Mouse (Mus musculus) embryonic facial prominence, embryonic 15.5 days (tissue): ENCODE measurements around the gene Mboat2. TPM values are rescaled to one million over a fixed set of nuclear protein-coding genes. Genes with fewer than 3 reads are reported as not detected.

ENCODE experiments used
- ATAC-seq: fragments of 200-750 bp; cut with Nextera tagmentation; 2 replicates; pipeline ENCODE4 v1.8.0; 2017; ENCODE audit warnings: low read depth, moderate TSS enrichment; ENCODE audit not compliant: insufficient number of reproducible peaks, low FRiP score, low TSS enrichment
- H3K27ac ChIP-seq: fragments of 300-500 bp; sonication (generic); replicated peaks from 2 replicates; pipeline ENCODE4 v1.5.1; 2015; ENCODE audit warnings: mild to moderate bottlenecking, inconsistent platforms
- H3K27me3 ChIP-seq: fragments of 300-500 bp; sonication (generic); 2 replicates; pipeline ENCODE4 v1.6.1; 2015; ENCODE audit warnings: inconsistent platforms
- H3K36me3 ChIP-seq: fragments of 300-500 bp; sonication (generic); 2 replicates; pipeline ENCODE4 v1.6.1; 2015; ENCODE audit warnings: mild to moderate bottlenecking, inconsistent platforms
- H3K4me1 ChIP-seq: fragments of 300-500 bp; sonication (generic); 2 replicates; pipeline ENCODE4 v1.6.1; 2015; ENCODE audit warnings: inconsistent platforms
- H3K4me2 ChIP-seq: fragments of 300-500 bp; sonication (generic); replicated peaks from 2 replicates; pipeline ENCODE4 v1.6.1; 2015; ENCODE audit warnings: mild to moderate bottlenecking, inconsistent platforms
- H3K4me3 ChIP-seq: fragments of 300-500 bp; sonication (generic); replicated peaks from 2 replicates; pipeline ENCODE4 v1.5.1; 2015; ENCODE audit warnings: mild to moderate bottlenecking, inconsistent platforms
- H3K9ac ChIP-seq: fragments of 300-500 bp; sonication (generic); 2 replicates; pipeline ENCODE4 v1.6.1; 2015; ENCODE audit warnings: inconsistent platforms
- H3K9me3 ChIP-seq: fragments of 300-500 bp; sonication (generic); replicated peaks from 2 replicates; pipeline ENCODE4 v1.6.1; 2016; ENCODE audit warnings: inconsistent platforms
- WGBS: fragments of 180-500 bp; shearing (Covaris S2); methylation state at CpG from one replicate; pipeline ENCODE4 v1.1.7; 2015; 5-methylcytosine and 5-hydroxymethylcytosine counted together
- polyA plus RNA-seq: library from polyadenylated mRNA; unstranded; fragments of >200 nt; fragmentation: Nextera tagmentation; extraction: Ambion mirVana; gene quantifications from 2 replicates; pipeline ENCODE4 v1.2.1, GENCODE M21; 2015

Mboat2 gene
- polyA plus RNA-seq, 1 experiment from 2014 or later: 69.0 TPM

DNA sequence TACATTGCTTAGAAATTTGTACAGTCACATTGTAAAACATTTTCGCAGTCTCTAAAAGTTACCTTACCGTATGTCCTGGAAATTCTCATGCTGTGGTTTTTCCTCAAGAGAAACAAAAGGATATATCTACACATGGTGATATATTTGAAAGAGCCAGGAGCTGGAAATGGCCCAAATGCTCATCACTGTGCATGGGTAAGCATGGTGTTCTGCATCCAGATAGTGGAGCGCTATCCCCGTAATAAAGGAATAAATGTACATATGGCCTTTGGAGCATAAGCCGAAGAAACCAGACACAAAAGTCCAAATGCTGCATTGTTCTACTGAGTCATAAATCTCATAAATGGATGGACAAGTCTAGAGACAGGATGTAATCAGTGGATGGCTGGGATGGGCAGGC lies 72.1 kb downstream of the Mboat2 start:
- Histone ChIP-seq H3K4me3 (no peak overlapping the region), H3K27ac (no peak overlapping the region), H3K4me1 (no peaks in the 10 kb centered on the region), H3K36me3 (peaks cover 27% of the 10 kb centered on the region; the same call in 1 of the 2 replicates), H3K4me2 (no peak overlapping the region), H3K27me3 (no peaks in the 10 kb centered on the region), H3K9ac (no peak overlapping the region), H3K9me3 (no peaks in the 10 kb centered on the region)
- no peak for ATAC-seq
- 94% methylated on average over 5 of the region's 5 CpGs for WGBS

DNA sequence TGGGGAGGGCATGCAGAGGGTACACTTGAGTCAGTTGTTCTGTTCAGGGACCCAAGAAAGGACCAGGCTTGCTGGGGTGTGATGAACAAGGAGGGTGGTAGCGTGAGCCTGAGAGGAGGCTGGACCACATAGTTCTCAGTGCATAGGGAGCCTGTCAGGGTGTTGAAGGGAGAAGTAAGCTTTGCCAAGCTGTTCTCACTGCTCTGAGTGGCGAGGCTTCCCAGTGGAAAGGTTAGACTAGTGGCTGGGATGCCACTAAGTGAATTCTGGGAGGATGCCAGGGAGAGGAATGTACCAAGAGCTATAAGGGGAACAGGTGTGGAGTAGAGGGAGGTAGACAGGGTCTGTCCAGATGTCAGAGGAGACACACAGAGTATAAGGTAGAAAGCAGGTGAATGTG lies 77.2 kb downstream of the Mboat2 start:
- Histone ChIP-seq H3K4me2 (no peak overlapping the region), H3K9me3 (no peaks in the 10 kb centered on the region), H3K4me3 (no peak overlapping the region), H3K4me1 (peaks cover 5% of the 10 kb centered on the region; the same call in 1 of the 2 replicates), H3K9ac (no peak overlapping the region), H3K27ac (no peak overlapping the region), H3K36me3 (0 out of 2 replicates have a peak, but pooled peaks cover 15% of the 10 kb centered on the region), H3K27me3 (no peaks in the 10 kb centered on the region)
- WGBS: 84% methylated on average over 2 of the region's 2 CpGs
- no peak for ATAC-seq

DNA sequence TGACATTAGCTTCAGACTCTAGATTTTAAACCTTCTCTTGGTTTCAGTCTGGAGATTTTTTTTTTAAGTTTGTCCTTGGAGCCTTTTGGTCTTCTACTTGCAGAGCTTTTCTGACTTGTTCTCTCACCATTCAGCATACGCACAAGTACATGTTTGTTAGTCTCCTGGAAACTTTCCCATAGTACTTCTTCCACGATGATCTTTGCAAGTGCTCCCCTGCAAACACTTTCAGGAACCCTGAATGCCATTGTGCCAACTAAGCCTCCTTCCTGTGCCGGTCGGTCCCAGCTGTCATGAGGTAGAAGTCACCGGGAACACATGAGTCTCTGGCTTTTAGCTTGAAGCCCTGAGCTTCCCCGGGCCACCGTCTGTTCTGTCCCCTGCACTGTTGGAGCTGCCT lies 79.0 kb downstream of the Mboat2 start:
- WGBS: 88% methylated on average over 7 of the region's 7 CpGs
- H3K4me1 ChIP-seq: peaks cover 5% of the 10 kb centered on the region; the same call in 1 of the 2 replicates
- no peak overlapping the region for H3K9ac ChIP-seq
- H3K4me2 ChIP-seq: no peak overlapping the region
- H3K36me3 ChIP-seq: peaks cover 12% of the 10 kb centered on the region; the same call in 1 of the 2 replicates
- no peak overlapping the region for H3K27ac ChIP-seq
- H3K27me3 ChIP-seq: no peaks in the 10 kb centered on the region
- ATAC-seq: no peak
- no peaks in the 10 kb centered on the region for H3K9me3 ChIP-seq
- no peak overlapping the region for H3K4me3 ChIP-seq

DNA sequence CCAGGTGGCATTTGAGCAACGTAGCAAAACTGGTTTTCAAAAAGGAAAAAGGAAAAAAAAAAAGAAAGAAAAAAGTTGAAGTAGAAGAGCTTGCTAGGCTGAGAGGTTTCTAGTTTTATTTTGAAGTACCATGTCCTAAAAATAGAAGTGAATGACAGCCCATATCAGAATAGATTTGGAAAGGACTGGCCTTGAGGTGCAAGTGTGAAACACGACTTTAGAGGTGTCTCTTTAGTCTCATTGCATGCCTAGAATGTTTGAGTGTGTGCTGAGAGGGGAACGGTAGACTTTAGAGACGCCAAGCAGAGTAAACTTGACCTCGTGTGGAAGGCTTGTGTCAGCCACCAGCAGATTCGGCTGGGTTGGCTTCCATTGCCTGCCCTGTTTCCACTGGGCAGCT lies 81.5 kb downstream of the Mboat2 start:
- Histone ChIP-seq H3K27ac (no peak overlapping the region), H3K36me3 (peaks cover 15% of the 10 kb centered on the region; the same call in 1 of the 2 replicates), H3K4me1 (peaks cover 5% of the 10 kb centered on the region; the same call in 1 of the 2 replicates), H3K4me3 (no peak overlapping the region), H3K9me3 (no peaks in the 10 kb centered on the region), H3K27me3 (no peaks in the 10 kb centered on the region), H3K4me2 (no peak overlapping the region), H3K9ac (no peak overlapping the region)
- ATAC-seq: no peak
- WGBS: 39% methylated on average over 6 of the region's 6 CpGs

DNA sequence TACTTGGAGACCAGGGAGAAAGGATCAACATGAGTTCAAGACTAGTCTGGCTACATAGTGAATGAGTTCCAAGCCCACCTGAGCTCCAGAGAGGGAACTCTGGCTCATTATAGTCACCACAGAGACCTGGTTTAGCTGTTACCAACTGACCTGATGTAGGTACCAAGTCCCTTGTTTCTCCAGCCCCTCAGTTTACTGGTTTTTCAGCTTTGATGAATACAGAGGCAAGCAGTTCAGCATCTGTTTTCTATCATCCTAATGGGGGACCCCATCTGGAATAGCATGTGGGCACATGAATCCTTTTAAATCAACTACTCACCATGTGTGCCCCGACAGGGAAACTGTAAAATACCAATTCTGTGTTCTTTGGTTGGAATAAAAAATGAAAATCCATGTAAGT lies 82.2 kb downstream of the Mboat2 start:
- Histone ChIP-seq H3K27ac (no peak overlapping the region), H3K9ac (no peak overlapping the region), H3K4me2 (no peak overlapping the region), H3K4me1 (peaks cover 5% of the 10 kb centered on the region; the same call in 1 of the 2 replicates), H3K4me3 (no peak overlapping the region), H3K9me3 (no peaks in the 10 kb centered on the region), H3K36me3 (peaks cover 13% of the 10 kb centered on the region; the same call in 1 of the 2 replicates), H3K27me3 (no peaks in the 10 kb centered on the region)
- WGBS: 40% methylated on average over 1 of the region's 1 CpGs
- ATAC-seq: no peak

DNA sequence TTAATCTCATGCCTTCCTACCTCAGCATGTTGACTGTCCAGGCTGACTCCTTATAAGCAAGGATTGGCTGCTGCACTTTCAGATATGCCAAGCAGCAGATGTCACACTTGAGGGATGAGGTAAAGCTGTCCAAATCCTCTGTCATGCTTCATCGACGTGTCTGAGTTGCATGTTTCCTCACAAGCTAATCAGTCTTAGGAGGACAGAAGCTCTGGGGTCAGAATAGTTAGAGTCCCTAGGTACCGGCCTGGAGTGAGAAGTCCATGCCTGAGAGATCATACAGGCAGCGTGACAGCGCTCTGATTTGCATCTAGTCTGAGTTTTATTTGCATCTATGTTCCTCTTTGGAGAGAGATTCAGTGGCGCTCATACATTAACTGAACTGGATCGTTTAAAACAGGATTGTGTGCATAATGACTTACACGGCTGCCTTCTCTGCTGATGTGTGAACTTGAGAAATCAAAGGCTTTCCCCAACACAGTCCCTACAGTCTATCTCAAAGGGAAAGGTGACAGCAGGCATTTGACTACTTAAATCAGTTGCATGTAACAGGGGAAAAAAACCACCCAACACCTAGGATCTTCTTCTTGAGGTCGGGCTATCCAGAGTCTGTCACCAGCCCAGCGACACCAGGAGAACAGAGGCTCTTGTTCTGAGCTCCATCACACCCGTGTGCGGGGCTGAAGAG lies 88.0 kb downstream of the Mboat2 start:
- WGBS: 76% methylated on average over 12 of the region's 12 CpGs
- Histone ChIP-seq H3K27me3 (no peaks in the 10 kb centered on the region), H3K4me2 (no peak overlapping the region), H3K4me3 (no peak overlapping the region), H3K4me1 (no peaks in the 10 kb centered on the region), H3K9me3 (no peaks in the 10 kb centered on the region), H3K36me3 (peaks cover 4% of the 10 kb centered on the region; the same call in 1 of the 2 replicates), H3K27ac (no peak overlapping the region), H3K9ac (no peak overlapping the region)
- no peak for ATAC-seq

DNA sequence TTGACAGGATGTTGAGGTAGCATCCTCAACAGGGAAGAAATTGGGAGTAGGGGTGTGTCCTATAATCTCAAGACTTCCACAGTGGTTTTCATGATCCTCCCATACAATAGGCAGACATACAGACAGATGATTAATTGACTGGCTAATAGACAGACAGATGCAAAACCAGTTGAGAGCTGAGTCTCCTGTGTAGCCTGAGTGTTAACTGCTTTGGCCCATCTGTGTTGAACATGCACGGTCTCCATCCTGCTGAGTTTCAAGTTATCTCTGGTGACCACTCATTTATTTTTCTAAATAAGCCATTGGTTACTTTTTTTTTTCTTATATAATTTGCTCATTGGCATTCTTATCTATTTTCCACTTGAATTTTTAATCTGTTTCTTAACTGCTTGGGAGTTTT lies 90.2 kb downstream of the Mboat2 start:
- Histone ChIP-seq H3K9ac (no peak overlapping the region), H3K4me2 (no peak overlapping the region), H3K27me3 (no peaks in the 10 kb centered on the region), H3K36me3 (no peaks in the 10 kb centered on the region), H3K4me3 (no peak overlapping the region), H3K9me3 (no peaks in the 10 kb centered on the region), H3K4me1 (no peaks in the 10 kb centered on the region), H3K27ac (no peak overlapping the region)
- 87% methylated on average over 1 of the region's 1 CpGs for WGBS
- no peak for ATAC-seq

DNA sequence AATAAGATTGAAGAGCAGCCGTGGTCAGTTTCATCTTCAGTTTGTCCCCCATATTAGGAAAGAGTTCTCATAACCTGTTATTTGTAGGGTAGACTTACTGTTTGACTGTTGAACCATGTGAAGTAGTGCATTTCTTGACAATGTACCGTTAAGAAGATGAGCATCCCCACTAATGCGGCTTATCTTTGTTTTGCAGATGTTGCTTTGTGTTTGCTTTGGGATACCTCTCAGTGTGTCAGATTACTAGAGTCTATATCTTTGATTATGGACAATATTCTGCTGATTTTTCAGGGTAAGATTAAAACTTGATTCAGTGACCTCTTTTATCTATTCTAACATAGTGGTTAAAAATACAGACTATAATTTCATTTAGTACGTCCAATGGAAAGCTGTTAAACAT lies 93.3 kb downstream of the Mboat2 start:
- 82% methylated on average over 4 of the region's 4 CpGs for WGBS
- no peak for ATAC-seq

DNA sequence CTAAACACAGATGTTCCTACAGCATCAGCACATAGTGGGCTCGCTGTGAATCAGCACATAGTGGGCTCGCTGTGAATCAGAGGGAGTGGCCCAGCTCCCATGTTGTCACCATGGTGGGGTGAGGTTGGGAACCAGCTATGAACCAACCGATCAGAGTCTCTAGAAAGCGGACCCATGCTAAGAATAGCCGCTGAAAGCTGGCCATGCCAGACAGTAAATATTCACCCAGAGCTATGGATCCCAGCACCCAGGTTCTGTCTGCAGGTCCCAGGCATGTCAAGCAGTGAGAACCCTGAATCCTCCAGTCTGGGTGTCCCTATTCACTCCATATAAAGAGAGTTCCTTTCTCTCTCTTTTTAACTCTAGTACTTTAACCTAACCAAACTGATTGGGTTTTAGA lies 94.6 kb downstream of the Mboat2 start:
- no peak overlapping the region for H3K4me2 ChIP-seq
- no peaks in the 10 kb centered on the region for H3K36me3 ChIP-seq
- 77% methylated on average over 5 of the region's 5 CpGs for WGBS
- no peaks in the 10 kb centered on the region for H3K4me1 ChIP-seq
- ATAC-seq: no peak
- H3K9me3 ChIP-seq: no peaks in the 10 kb centered on the region
- H3K4me3 ChIP-seq: no peak overlapping the region
- no peak overlapping the region for H3K9ac ChIP-seq
- H3K27ac ChIP-seq: no peak overlapping the region
- no peaks in the 10 kb centered on the region for H3K27me3 ChIP-seq

More for the DNA sequence above, 93.3 kb downstream of the Mboat2 start:
- H3K4me1 ChIP-seq: no peaks in the 10 kb centered on the region
- no peaks in the 10 kb centered on the region for H3K27me3 ChIP-seq
- H3K9ac ChIP-seq: no peak overlapping the region
- H3K27ac ChIP-seq: no peak overlapping the region
- no peaks in the 10 kb centered on the region for H3K36me3 ChIP-seq
- H3K4me3 ChIP-seq: no peak overlapping the region
- no peaks in the 10 kb centered on the region for H3K9me3 ChIP-seq
- H3K4me2 ChIP-seq: no peak overlapping the region

DNA sequence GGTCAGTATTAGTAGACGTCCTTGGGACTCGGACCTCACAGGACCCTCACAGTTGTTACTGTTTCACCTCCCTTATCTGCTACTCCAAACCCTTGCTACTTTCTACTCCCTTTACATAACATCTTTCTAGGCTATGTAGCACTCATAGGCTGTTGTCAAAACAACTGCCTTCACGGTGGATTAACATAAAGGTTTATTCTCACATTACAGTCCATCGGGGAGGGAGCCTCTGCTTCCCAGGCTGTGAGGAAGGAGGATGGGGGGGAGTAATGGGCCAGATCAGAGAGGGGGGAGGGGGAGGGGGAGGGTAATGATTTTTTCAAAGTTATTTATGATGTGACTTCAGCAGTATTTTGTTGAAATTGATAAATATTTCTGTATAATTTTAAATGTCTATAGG lies 95.0 kb downstream of the Mboat2 start:
- 24% methylated on average over 4 of the region's 4 CpGs for WGBS
- ATAC-seq: no peak

DNA sequence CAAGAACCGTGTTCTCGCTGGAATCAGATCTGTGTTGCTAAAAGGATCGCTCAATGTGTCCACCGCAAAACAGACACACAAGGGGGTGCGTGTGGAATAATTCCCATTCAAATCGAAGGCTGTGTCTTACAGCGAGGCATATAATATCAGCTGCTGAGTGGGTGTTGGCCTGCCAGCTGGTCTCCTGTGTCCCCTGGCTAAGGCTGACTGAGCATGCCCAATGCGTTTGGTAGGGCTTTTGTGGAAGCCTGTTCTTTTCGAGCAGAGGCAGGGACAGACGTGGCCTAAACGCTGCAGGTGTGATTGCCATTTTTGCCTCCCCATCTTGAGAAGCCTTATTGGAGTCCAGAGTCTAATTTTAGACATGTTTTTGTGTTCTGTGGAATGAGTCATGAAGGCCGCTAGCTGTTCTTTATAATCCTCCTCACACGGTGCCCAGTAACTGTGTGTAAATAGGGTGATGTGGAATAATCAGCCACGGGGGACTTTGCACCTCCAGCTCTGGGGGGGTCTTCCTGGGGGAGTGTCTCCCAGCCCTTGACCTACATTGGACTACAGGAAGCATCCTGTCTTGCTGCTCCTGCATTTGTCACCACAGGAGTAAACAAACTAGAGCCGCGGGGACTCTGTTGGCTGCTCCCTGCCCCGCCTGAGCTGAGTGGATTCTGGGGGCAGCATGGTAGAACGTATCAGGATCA lies 97.5 kb downstream of the Mboat2 start:
- Histone ChIP-seq H3K4me1 (no peaks in the 10 kb centered on the region), H3K36me3 (0 out of 2 replicates have a peak, but pooled peaks cover 2% of the 10 kb centered on the region), H3K9ac (no peak overlapping the region), H3K4me2 (no peak overlapping the region), H3K27ac (0 out of 2 replicates have a peak overlapping the region, but pooled peaks have one; percentile 4), H3K4me3 (no peak overlapping the region), H3K9me3 (no peaks in the 10 kb centered on the region), H3K27me3 (no peaks in the 10 kb centered on the region)
- no peak for ATAC-seq
- WGBS: 75% methylated on average over 18 of the region's 18 CpGs

More for the DNA sequence above, 95.0 kb downstream of the Mboat2 start:
- H3K9ac ChIP-seq: no peak overlapping the region
- H3K9me3 ChIP-seq: no peaks in the 10 kb centered on the region
- H3K27ac ChIP-seq: no peak overlapping the region
- 0 out of 2 replicates have a peak, but pooled peaks cover 2% of the 10 kb centered on the region for H3K36me3 ChIP-seq
- no peaks in the 10 kb centered on the region for H3K27me3 ChIP-seq
- H3K4me3 ChIP-seq: no peak overlapping the region
- no peaks in the 10 kb centered on the region for H3K4me1 ChIP-seq
- no peak overlapping the region for H3K4me2 ChIP-seq
